Mouse (Mus musculus) forebrain, embryonic 13.5 days (tissue): ENCODE data around the gene Lin7c. TPM values are rescaled to one million over a fixed set of nuclear protein-coding genes. Genes with fewer than 3 reads are reported as not detected.
A peak's percentile ranks its signal among the peaks of the same experiment; 100 is the strongest.

Source experiments
- ATAC-seq: fragments of 200-750 bp; cut with Nextera tagmentation; 2 replicates; pipeline ENCODE4 v1.8.0; 2017
- H3K27ac ChIP-seq: fragments of 300-500 bp; sonication (generic); 2 replicates; pipeline ENCODE4 v1.5.1; 2015; ENCODE audit warnings: inconsistent platforms, mild to moderate bottlenecking, moderate library complexity
- H3K27me3 ChIP-seq: fragments of 300-500 bp; sonication (generic); 2 replicates; pipeline ENCODE4 v1.6.1; 2015; ENCODE audit warnings: mild to moderate bottlenecking, inconsistent platforms
- H3K36me3 ChIP-seq: fragments of 300-500 bp; sonication (generic); 2 replicates; pipeline ENCODE4 v1.6.1; 2015; ENCODE audit warnings: mild to moderate bottlenecking, inconsistent platforms; ENCODE audit not compliant: poor library complexity, severe bottlenecking
- H3K4me1 ChIP-seq: fragments of 300-500 bp; sonication (generic); 2 replicates; pipeline ENCODE4 v1.6.1; 2015; ENCODE audit warnings: inconsistent platforms
- H3K4me2 ChIP-seq: fragments of 300-500 bp; sonication (generic); 2 replicates; pipeline ENCODE4 v1.6.1; 2015; ENCODE audit warnings: inconsistent platforms, mild to moderate bottlenecking, moderate library complexity
- H3K4me3 ChIP-seq: fragments of 300-500 bp; sonication (generic); 2 replicates; pipeline ENCODE4 v1.5.1; 2015; ENCODE audit warnings: mild to moderate bottlenecking, inconsistent platforms
- H3K9ac ChIP-seq: fragments of 300-500 bp; sonication (generic); 2 replicates; pipeline ENCODE4 v1.6.1; 2015; ENCODE audit warnings: mild to moderate bottlenecking, inconsistent platforms
- H3K9me3 ChIP-seq: fragments of 300-500 bp; sonication (generic); replicated peaks from 2 replicates; pipeline ENCODE4 v1.6.1; 2016; ENCODE audit warnings: inconsistent platforms
- WGBS: fragments of 180-500 bp; shearing (Covaris S2); methylation state at CpG from one replicate; pipeline ENCODE4 v1.1.7; 2015; 5-methylcytosine and 5-hydroxymethylcytosine counted together
- polyA plus RNA-seq: library from polyadenylated mRNA; unstranded; fragments of >200 nt; fragmentation: Nextera tagmentation; extraction: Ambion mirVana; gene quantifications from 2 replicates; pipeline ENCODE4 v1.2.1, GENCODE M21; 2015

Gene Lin7c
- polyA plus RNA-seq, 1 experiment from 2014 or later, result 139 TPM

GRCm38 (mm10) chr2:109891031-109891430 lies 378 bp downstream of the Lin7c start:
- whole genome bisulfite sequencing, result under 1% methylated on average over 32 of the region's 34 CpGs
- ATAC-seq, result peak; percentile 81
- Histone ChIP-seq H3K27ac (peak overlapping the region; percentile 85), H3K9ac (peak overlapping the region; percentile 96), H3K36me3 (peaks cover 17% of the 10 kb centered on the region), H3K9me3 (0 out of 2 replicates have a peak, but pooled peaks cover 3% of the 10 kb centered on the region), H3K4me3 (peak overlapping the region; percentile 96), H3K4me1 (peaks cover 12% of the 10 kb centered on the region), H3K4me2 (peak overlapping the region; percentile 71), H3K27me3 (no peaks in the 10 kb centered on the region)

GRCm38 (mm10) chr2:109891471-109891870 lies 818 bp downstream of the Lin7c start:
- 13% methylated on average over 4 of the region's 4 CpGs for WGBS
- ATAC-seq, result no peak
- H3K4me3 ChIP-seq, result peak overlapping the region; percentile 96
- peaks cover 12% of the 10 kb centered on the region for H3K4me1 ChIP-seq
- H3K9me3 ChIP-seq, result 0 out of 2 replicates have a peak, but pooled peaks cover 3% of the 10 kb centered on the region
- peak overlapping the region; percentile 85; the same call in 1 of the 2 replicates for H3K27ac ChIP-seq
- no peaks in the 10 kb centered on the region for H3K27me3 ChIP-seq
- H3K36me3 ChIP-seq, result peaks cover 21% of the 10 kb centered on the region
- peak overlapping the region; percentile 96 for H3K9ac ChIP-seq
- H3K4me2 ChIP-seq, result peak overlapping the region; percentile 71

- no peak overlapping the region for H3K4me2 ChIP-seq
- no peaks in the 10 kb centered on the region for H3K27me3 ChIP-seq
- no peak overlapping the region for H3K9ac ChIP-seq
- no peak overlapping the region for H3K27ac ChIP-seq
- 87% methylated on average over 7 of the region's 7 CpGs for WGBS
- H3K36me3 ChIP-seq, result peaks cover 50% of the 10 kb centered on the region
- no peak overlapping the region for H3K4me3 ChIP-seq
- peaks cover 12% of the 10 kb centered on the region for H3K4me1 ChIP-seq
- no peak for ATAC-seq
- no peaks in the 10 kb centered on the region for H3K9me3 ChIP-seq
These were observed 5.7 kb downstream of the Lin7c start for GRCm38 (mm10) chr2:109896311-109896710.

GRCm38 (mm10) chr2:109902869-109903268 lies 12.2 kb downstream of the Lin7c start:
- no peaks in the 10 kb centered on the region for H3K27me3 ChIP-seq
- H3K4me1 ChIP-seq, result no peaks in the 10 kb centered on the region
- no peak overlapping the region for H3K9ac ChIP-seq
- H3K4me3 ChIP-seq, result no peak overlapping the region
- 0 out of 2 replicates have a peak, but pooled peaks have one; percentile 13 for ATAC-seq
- 82% methylated on average over 7 of the region's 7 CpGs for WGBS
- no peak overlapping the region for H3K4me2 ChIP-seq
- H3K9me3 ChIP-seq, result no peaks in the 10 kb centered on the region
- peaks cover 23% of the 10 kb centered on the region for H3K36me3 ChIP-seq
- no peak overlapping the region for H3K27ac ChIP-seq

GRCm38 (mm10) chr2:109904171-109904821 lies 13.6 kb downstream of the Lin7c start:
- H3K36me3 ChIP-seq, result peaks cover 15% of the 10 kb centered on the region
- no peaks in the 10 kb centered on the region for H3K4me1 ChIP-seq
- no peak overlapping the region for H3K9ac ChIP-seq
- H3K27me3 ChIP-seq, result no peaks in the 10 kb centered on the region
- ATAC-seq, result peak; percentile 84
- no peaks in the 10 kb centered on the region for H3K9me3 ChIP-seq
- under 1% methylated on average over 7 of the region's 7 CpGs for WGBS
- H3K4me2 ChIP-seq, result no peak overlapping the region
- no peak overlapping the region for H3K4me3 ChIP-seq
- H3K27ac ChIP-seq, result no peak overlapping the region

GRCm38 (mm10) chr2:109909122-109909521 lies 18.5 kb downstream of the Lin7c start:
- 0 out of 2 replicates have a peak, but pooled peaks cover 4% of the 10 kb centered on the region for H3K36me3 ChIP-seq
- no peak for ATAC-seq
- H3K27me3 ChIP-seq, result no peaks in the 10 kb centered on the region; the same call in 1 of the 2 replicates
- no peak overlapping the region for H3K27ac ChIP-seq
- H3K4me1 ChIP-seq, result no peaks in the 10 kb centered on the region
- 79% methylated on average over 2 of the region's 2 CpGs for WGBS
- H3K9me3 ChIP-seq, result no peaks in the 10 kb centered on the region
- H3K4me2 ChIP-seq, result no peak overlapping the region
- H3K4me3 ChIP-seq, result no peak overlapping the region
- H3K9ac ChIP-seq, result no peak overlapping the region

- Histone ChIP-seq H3K9ac (no peak overlapping the region), H3K27me3 (peaks cover 6% of the 10 kb centered on the region; the same call in 1 of the 2 replicates), H3K4me2 (no peak overlapping the region), H3K36me3 (0 out of 2 replicates have a peak, but pooled peaks cover 4% of the 10 kb centered on the region), H3K4me1 (peaks cover 5% of the 10 kb centered on the region), H3K4me3 (no peak overlapping the region), H3K27ac (no peak overlapping the region), H3K9me3 (no peaks in the 10 kb centered on the region)
- no peak for ATAC-seq
- WGBS, result 95% methylated on average over 8 of the region's 8 CpGs
These were observed 21.6 kb downstream of the Lin7c start for GRCm38 (mm10) chr2:109912216-109912615.

GRCm38 (mm10) chr2:109912766-109913165 lies 22.1 kb downstream of the Lin7c start:
- Histone ChIP-seq H3K27ac (no peak overlapping the region), H3K4me2 (no peak overlapping the region), H3K4me3 (no peak overlapping the region), H3K4me1 (peaks cover 5% of the 10 kb centered on the region), H3K36me3 (0 out of 2 replicates have a peak, but pooled peaks cover 4% of the 10 kb centered on the region), H3K27me3 (peaks cover 6% of the 10 kb centered on the region; the same call in 1 of the 2 replicates), H3K9ac (no peak overlapping the region), H3K9me3 (no peaks in the 10 kb centered on the region)
- 87% methylated on average over 12 of the region's 12 CpGs for WGBS
- no peak for ATAC-seq

GRCm38 (mm10) chr2:109913241-109913640 lies 22.6 kb downstream of the Lin7c start:
- Histone ChIP-seq H3K4me2 (no peak overlapping the region), H3K4me3 (no peak overlapping the region), H3K9me3 (no peaks in the 10 kb centered on the region), H3K4me1 (peaks cover 7% of the 10 kb centered on the region), H3K9ac (no peak overlapping the region), H3K27me3 (peaks cover 6% of the 10 kb centered on the region; the same call in 1 of the 2 replicates), H3K36me3 (0 out of 2 replicates have a peak, but pooled peaks cover 4% of the 10 kb centered on the region), H3K27ac (no peak overlapping the region)
- WGBS, result 83% methylated on average over 8 of the region's 8 CpGs
- no peak for ATAC-seq

- H3K4me1 ChIP-seq, result peaks cover 20% of the 10 kb centered on the region
- H3K4me3 ChIP-seq, result no peak overlapping the region
- no peaks in the 10 kb centered on the region for H3K9me3 ChIP-seq
- H3K4me2 ChIP-seq, result no peak overlapping the region
- H3K27ac ChIP-seq, result no peak overlapping the region
- H3K27me3 ChIP-seq, result peaks cover 19% of the 10 kb centered on the region
- no peak for ATAC-seq
- no peak overlapping the region for H3K9ac ChIP-seq
- 0 out of 2 replicates have a peak, but pooled peaks cover 4% of the 10 kb centered on the region for H3K36me3 ChIP-seq
These were observed 23.9 kb downstream of the Lin7c start for GRCm38 (mm10) chr2:109914601-109915000.

- Histone ChIP-seq H3K4me2 (peak overlapping the region; percentile 88), H3K27ac (no peak overlapping the region), H3K9ac (no peak overlapping the region), H3K36me3 (no peaks in the 10 kb centered on the region), H3K4me3 (peak overlapping the region; percentile 75), H3K27me3 (peaks cover 37% of the 10 kb centered on the region), H3K9me3 (no peaks in the 10 kb centered on the region), H3K4me1 (peaks cover 20% of the 10 kb centered on the region)
- no peak for ATAC-seq
- 3% methylated on average over 11 of the region's 11 CpGs for WGBS
These were observed 26.3 kb downstream of the Lin7c start for GRCm38 (mm10) chr2:109916782-109917495.
